Mouse (Mus musculus) cerebellum, adult 11-12 months (tissue): ENCODE measurements around the gene Meis2.

Experiments
- DNase-seq: peaks from one replicate; pipeline ENCODE4 v3.0.0; 2022

Meis2 gene

DNA sequence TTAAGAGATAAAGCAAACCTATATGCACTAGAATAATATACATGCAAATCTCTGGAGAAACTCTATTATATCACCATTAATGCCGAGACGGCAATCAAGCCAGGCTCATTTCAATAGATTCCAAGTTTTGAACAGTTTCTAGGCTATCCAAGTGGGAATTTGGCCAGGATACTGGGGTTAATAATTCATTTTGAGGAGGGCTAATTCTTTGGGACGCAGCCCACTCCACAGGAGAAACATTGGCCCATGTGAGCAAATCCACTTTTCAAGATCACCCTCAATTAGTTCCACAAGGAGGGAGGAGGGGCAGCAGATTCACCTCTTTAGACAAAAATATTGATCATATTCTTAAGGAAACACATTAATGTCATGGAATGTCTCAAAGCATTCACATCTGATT lies 127.3 kb downstream of the Meis2 start:
- DNase-seq, result no peak

DNA sequence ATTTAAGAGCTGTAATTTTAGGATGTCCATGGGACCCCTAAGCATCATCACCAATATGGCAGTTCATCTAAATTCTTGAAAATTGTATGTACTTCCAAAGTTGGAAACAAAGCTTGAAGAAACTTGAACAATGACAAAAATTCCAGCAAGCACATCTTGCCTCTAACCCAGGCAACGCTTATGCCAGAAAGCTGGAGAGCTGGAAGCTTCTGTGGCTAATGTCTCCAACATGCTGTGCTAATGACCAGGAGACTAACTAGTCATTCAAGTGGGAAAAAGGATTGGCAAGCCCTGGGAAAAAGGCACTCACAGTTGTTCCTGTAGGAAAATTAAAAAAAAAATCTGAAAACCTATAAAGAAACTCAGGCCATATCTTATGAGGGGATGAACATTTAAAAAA lies 127.7 kb downstream of the Meis2 start:
- DNase-seq, result no peak

DNA sequence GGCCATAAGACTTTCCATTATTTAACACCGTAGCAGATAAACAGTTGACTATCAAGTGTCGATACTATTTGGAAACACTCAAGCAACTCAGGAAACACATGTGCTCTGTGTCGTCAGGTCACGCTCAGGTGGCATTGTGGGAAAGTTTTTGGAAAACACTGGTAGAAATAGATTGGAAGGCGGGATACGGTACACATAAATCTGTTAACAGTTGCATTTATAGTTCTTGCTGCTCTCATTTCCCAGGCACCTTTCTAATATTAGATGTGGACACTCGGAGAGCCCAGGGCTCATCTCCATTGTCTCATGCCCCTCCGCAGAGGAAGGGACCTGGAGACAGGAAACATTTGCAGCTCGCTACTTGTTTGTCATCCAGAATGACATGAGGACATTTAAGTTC lies 128.9 kb downstream of the Meis2 start:
- DNase-seq, result no peak

DNA sequence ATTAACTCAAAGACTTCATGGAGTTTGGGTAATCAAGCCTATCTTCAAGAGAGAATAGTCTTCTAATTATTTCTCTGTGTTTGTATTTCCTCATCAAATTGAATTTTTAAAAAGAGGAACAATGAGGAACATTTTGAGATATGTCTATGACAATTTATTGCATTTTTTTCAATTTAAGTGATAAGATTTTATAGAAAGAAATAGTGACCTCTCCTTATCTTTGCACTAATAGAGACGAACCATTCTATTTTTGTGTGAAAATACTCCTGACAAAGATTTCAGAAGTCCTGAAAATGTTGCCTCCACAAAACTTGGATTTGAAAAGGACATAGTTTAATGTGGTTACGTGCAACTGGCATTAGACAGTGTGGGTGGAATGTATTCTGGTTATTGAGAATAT lies 131.3 kb downstream of the Meis2 start:
- DNase-seq, result no peak

DNA sequence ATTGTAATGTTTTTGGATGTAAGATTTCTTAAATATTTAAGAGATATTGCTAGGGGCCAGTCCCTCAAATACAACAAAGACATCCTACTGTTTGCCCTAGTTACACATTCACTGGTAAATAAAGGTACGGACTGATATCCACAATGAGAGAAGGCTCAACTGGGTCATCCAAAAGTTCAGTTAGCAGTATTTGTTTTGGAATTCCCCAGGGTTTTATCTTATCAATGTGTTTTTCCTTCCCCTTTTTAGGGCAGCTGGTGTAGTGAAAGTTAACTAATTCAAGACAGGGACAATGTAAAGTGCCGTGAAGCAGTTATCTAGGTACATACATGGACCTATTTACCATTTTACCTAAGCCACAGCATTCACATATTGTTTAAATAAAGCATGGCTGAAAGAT lies 132.4 kb downstream of the Meis2 start:
- DNase-seq, result no peak

DNA sequence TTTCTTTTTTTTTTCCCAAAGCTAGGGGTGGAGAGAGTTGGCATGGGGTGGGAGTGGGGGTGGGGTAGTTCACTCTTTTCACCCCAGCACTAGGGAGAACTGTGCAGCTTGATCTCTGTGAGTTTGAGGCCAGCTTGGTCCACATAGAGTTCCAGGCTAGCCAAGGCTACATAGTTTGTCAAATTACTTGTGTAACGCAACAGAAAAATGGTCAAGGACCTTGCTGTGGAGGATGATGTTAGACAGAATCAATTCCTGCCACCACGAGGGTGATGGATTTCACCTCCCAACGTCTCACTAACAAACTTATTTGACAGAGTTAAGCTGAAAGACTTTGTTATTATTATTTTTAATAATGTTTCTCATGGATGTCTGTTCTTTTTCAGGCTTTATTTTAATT lies 139.9 kb downstream of the Meis2 start:
- no peak for DNase-seq

DNA sequence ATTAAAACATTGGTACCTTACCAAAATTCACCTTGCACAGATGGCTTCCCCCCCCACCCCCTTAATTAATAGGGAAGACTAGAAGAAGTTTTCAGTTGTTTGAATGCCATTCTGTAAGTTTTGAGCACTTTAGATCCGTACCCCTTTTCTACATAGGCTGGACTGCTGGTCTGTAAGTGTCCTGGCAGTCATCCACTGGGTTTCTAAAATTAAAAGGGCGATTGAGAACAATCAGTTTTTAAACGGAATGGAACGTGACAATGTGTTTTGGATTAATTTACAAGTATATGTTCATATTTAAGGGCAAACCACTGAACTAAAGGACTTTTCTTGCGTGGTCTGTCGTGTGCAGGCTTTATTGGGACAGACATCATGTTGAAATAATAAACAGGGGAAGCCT lies 141.2 kb downstream of the Meis2 start:
- DNase-seq, result no peak

DNA sequence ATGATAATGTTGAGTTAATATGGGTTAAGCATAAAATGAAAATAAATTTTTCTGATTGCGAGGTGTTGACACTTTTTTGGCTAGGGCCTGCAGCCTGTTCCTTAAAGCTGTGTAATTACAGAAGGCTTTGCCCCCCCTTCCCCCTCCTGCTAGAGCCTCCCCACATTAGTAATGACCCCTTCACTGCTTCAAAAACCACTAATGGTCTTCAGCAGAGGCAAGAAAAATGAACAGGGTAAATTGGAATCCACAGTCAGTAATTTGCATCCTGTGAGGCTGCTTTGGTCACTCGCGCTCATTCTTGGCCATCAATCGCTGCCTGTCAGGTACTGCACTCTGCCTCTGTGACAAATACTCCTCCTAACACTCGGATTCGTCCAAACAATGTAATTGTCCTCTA lies 142.4 kb downstream of the Meis2 start:
- no peak for DNase-seq

DNA sequence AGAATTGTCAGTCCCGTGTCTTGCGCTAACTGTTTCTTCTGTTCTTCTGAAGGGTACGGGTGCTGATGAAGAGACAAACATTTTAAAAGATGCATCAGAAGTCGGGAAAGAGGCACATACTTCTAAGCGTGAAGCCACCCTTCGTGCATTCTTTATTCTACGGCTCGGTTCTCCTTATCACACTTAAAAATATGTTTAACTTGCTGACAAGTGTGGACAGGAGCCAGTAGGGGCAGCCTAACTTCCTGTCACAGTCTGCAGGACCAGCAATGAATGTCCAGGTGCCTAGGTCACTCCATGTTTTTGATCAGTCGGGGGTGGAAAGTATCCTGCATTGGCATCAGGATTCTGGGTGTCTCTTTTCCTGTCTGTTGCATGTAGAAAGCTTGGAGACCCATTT lies 144.0 kb downstream of the Meis2 start:
- no peak for DNase-seq

DNA sequence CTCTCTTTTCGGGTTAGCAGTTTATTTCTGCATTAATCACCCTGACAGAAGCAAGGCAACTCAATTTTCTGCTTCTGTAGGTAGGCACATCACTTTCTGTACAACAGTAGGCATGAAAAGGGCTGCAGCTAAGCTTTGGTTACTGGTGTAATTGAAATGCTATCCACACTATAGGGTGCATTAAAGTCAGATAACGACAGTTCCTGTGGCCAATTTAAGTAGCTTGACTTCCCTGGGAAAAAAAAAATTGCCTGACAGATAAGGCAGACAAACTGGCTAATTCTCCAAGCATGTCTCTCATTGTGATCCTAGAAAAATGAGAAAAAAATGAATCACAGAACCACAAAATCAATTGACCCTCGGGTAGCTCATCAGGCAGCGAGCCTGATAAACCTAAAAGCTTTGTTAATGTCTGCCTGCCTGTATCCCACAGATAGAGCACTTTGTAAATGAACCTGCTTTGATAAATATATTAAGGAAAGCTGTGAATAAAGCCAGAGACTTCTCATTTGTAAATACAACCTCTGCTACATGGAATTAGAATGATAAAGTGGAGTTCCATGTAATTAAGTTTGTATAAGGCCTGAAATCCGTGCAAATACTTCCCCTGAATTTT lies 145.2 kb downstream of the Meis2 start:
- no peak for DNase-seq

DNA sequence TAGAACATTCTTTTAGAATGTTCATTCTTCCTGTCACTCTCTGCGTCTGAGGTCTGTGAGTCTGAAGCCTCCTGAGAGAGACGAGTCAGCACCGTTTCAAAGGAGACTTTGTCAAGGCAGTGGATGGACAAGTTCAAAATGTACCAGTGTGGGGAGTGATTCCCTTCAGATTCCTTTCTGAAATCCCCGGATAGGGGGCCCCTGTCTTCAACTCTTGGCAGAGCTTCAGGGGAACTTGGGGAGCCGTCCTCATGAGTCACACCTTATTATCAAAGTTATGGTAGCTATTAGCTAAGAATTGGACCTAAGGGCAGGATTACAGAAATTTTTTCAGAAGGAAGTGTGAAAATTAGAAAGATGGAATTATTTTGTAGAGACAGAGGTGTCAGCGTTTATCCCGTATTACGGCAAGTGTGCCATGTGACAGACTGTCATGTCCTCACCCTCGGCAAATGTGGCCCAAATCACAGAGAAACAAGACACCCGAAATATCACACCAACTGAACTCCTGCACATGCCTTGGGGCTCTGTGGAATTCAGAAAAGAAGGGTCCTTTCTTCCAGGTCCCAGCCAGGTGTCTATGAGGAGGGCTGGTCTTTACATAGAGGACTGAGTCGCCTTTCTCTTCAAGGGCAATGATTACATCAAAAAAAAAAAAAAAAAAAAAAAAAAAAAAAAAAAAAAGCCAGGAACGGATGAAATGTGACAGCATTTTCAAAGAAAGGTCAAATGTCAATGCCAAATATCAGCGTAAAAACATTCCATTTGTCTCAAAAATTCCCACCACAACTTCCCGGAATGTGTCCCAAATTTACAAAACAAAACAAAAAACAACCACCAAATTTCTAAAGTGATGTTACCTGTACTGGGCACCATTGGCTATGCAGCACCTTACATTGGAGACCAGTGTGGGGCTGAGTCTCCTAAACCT lies 146.2 kb downstream of the Meis2 start:
- no peak for DNase-seq

DNA sequence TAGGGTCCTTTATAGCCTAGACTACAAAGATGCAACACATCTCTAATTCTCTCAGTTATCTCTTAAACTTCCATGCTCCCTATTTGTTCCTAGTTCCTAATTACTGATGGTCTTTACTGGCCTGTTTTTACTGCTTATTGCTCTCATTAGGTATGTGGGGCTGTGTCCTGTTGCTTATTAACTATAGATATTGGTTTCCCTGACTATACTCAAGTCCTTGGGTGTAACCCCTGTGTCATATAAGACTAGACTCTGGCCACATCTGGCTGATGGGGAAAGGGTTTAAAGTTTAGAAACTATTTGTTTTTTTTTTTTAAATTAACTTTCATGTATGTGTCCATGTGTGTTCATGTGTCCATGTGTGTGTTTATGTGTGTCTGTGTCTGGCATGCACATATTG lies 147.1 kb downstream of the Meis2 start:
- no peak for DNase-seq

DNA sequence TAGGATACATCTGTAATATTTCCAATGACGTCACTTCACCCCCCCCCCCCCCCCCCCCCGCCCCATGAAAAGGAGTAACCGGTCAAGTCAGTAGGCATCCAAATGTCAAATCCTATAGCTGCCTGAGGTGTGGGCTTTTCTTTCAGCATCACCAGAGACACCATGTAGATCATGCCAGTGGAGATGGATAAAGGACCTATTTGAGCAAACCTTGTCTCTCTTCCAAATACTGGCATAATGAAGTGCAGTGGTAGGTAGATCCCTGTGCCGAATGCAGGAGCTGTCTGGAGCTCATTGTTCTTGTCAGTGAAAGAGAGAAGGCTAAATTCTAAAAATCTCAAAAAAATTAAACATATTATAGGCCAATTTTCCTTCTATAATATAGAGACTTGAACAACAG lies 151.1 kb downstream of the Meis2 start:
- DNase-seq, result no peak

DNA sequence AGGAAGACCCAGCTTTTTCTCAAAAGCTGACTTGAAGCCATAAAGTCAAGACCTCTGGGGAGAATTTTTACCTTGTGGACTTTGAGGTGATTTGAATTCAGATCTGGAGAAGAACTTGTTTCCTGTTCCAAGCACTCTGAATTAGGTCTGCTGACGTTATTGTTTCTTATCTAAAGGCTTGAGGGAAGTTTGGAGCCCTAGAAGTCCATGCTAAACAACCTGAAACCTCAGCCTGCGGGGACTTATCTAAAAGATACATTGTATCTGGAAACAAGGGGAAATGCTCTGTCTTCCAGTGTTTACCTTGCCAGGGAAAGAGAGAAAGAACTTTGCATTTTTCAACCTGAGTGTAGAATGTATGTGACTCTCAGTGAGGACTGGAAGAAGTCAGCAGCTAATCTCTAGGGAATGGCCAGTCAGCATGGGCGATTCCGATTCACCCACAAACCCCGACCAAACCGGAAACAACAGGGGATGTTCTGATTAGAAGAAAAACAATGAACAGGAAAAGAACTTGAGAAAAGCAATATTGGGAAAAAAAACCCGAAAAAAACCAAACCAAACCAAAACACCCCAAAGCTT lies 152.6 kb downstream of the Meis2 start:
- DNase-seq, result no peak

DNA sequence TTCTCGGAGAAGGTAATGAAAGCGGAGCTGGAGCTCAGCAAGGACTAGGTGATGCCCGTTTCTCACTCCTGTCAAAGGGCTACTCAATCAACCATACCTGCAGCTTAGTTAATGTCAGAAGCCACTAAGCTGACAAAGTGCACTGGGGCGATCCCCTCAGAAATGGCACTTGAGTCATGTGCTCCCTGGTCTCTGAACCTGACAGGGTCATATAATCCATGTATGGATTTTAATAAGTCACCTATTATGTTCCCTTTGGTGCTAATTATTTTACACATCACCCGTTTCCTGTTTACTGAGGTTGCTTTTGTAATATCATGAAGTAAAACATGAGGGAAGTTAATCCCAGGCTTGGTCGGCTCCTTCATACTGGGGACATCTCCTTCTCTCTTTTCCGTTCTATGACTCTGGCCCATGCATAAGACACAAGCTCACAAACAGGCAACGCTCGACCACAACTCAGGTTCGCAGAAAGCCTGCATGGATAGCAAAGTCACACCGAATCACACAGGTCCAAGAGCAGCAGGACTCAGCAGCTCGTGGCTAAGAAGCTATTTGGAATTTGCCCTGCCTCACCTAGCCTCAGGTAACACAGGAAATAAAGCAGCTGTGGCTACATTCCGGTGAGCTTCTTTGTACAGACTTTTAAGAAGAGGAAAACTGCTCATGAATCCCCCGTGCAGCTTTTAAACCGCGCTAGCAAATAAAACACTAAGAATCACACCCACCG lies 153.6 kb downstream of the Meis2 start:
- DNase-seq, result no peak

DNA sequence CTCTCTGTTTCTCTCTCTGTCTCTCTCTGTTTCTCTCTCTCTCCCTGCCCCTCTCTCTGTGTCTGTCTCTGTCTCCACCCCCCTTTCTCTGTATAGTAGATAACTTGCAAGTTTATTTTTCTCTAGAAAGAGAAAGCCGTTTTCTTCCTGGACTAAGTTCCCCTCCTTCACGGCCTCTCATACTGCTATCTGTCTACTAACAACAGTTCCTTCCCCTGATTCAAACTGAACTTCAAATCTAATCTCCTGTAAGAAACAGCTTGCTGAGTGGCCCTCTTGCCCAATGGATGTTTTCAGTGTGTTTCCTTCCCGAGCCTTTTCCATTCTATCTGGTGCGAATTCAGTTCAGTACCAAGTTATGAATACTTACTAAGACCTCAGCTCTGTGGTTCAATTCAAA lies 155.4 kb downstream of the Meis2 start:
- DNase-seq, result no peak

DNA sequence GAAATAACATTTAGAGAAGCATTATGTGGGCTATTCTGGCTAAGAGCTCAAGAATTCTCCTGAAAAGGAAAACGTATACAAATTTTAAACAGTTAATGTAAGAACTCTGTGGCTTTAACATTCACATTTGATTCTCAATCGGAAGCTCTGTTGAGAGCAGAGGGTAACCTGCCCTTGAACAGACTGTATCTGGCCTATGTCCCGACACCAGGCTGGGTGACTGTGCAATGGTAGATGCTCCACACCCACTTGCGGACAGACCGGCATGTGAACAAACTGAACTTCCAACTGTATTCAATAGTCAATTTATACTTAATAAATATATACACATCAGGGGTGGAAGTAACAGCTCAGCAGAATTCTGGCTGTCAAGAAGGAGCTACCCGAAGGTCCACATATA lies 164.6 kb downstream of the Meis2 start:
- no peak for DNase-seq

DNA sequence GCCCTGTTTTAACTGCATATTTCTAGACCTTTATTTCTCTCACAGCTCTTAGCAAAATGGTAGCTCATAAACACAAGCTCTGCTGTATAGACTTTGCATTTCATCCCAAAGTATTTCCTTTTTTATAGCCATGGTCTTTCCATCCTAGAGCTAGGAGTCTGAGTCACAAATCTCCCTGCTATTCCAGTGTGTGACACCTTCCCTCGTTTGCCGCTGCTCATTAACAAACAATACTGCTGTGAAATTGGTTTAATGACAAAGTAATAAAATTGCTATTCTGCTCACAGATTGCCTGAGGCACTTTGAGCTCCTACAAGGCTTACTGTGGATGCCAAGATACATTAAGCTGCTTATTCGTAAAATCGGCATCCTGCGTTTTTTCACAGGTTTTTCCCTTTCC lies 168.1 kb downstream of the Meis2 start:
- DNase-seq, result no peak

DNA sequence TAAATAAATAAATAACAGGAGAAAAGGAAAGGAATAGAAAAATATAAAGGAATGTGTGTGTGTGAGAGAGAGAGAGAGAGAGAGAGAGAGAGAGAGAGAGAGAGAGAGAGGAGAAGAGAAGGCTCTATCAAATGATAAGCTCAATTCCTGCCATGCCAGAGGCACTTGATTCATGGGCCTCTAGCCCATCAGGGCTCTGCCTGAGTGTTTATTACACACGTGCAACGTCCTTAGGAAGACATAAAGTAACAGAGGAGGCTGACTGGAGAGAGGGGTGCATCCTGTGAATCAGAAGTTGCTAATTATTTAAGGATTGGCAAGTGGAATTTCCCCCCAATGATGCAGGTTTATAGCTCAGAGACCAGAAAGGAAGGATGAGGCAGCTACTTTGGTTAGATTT lies 168.6 kb downstream of the Meis2 start:
- DNase-seq, result no peak

DNA sequence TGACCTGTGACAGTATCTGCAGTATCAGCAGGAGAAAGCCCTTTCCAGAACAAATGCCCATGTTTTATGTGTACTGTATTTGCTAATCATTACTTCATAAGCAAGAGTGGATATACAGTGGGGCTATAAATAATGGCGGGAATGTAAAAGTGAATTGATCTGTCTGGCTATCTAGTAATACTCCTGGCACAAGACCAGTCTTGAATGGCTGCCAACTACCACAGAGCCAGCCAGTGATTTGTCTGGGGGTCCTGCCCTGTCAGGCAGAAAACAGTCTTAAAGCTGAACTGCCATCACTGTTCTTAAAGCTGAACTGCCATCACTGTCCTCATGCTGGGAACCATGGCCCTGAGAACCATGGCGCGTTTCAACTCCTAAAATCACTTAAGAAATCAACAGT lies 169.9 kb downstream of the Meis2 start:
- no peak for DNase-seq

DNA sequence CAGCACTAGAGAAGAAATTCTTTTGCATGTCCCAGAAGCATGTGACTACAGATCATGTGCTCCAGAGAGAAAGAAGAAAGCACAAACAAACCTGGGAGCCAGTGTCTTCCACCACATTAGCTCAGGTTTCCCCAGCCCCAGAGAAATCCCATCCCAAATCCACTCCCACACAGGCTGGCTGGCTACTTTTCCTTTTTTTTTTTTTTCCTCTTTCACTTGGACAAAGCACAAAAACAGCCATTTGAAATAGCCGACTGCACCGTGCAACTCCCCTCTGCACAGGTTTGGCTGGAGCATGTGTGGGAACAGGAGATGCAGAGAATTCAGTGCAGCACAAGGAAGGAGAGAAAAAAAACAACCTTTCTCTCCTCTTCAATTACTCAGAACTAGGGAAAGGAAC lies 170.4 kb downstream of the Meis2 start:
- DNase-seq, result no peak

DNA sequence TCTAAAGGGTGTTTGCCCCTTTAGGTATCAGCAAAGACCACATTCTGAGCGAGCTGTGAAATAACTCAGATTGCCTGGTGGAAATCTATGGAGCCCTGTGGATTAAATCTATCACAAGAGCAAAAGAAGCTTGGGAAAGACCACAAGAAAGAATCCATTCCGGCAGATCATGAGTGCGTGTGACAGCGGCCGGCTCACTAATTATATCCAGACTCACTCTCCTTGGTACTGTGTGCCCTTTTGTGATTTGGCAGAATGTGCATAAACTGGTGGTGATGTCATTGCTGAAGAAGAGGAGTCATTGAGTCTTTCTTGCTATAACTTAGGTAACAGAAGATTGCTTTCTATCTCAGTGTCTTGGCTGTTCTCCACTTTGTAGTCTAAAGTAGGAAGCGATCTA lies 172.5 kb downstream of the Meis2 start:
- no peak for DNase-seq

DNA sequence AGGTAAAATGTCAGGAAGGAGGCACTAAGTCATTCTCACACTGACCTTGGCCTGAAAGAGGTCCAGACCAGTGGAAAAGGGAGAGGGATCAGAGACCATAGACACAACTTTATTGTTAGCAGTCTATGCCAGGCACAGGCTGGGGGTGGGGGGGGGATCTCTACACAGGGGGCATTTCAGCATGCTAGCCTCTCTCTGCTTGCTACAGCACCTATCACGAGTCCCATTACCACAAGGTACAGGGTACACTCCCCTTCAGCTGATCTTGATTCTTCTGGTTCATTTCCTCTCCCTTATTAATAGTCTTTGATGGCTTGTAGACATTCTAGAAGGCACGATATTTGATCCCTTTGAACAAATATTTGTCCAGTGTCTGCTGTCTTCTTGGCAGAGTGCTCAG lies 174.9 kb downstream of the Meis2 start:
- DNase-seq, result no peak

DNA sequence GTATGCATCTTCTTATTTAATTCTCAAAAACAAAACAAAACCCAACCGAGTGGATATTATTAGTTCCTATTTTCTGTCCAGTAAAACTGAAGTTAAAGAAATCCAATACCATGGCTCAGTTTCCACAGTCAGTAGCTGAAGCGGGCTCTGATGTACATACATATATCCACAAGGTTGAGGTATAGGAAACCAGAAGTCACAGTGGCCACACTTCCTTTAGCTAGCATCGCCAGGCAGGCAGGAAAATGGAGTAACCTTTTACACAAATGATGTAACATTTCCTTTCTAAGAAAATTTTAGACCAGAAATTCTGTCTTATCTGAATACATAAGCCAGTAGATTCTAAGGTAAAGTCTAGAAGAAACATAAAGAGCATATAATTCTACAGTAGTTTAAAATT lies 175.6 kb downstream of the Meis2 start:
- DNase-seq, result no peak
